Mouse (Mus musculus) hindbrain, embryonic 16.5 days (tissue): ENCODE measurements around the gene Hist1h2bb. TPM values are rescaled to one million over a fixed set of nuclear protein-coding genes. Genes with fewer than 3 reads are reported as not detected.
"Not testable (repeated sequence)": the region's sequence is repeated elsewhere in the genome, so short reads cannot be mapped to it uniquely, and the experiment has no call there.

Experiments used
- ATAC-seq: fragments of 200-750 bp; cut with Nextera tagmentation; 2 replicates; pipeline ENCODE4 v1.8.0; 2017; ENCODE audit warnings: moderate TSS enrichment, moderate library complexity
- H3K27ac ChIP-seq: fragments of 300-500 bp; sonication (generic); 2 replicates; pipeline ENCODE4 v1.5.1; 2014; ENCODE audit warnings: low read depth, mild to moderate bottlenecking, control low read depth, low read length, moderate library complexity
- H3K27me3 ChIP-seq: fragments of 300-500 bp; sonication (generic); replicated peaks from 2 replicates; pipeline ENCODE4 v1.6.1; 2014; ENCODE audit warnings: low read length; ENCODE audit not compliant: control insufficient read depth, insufficient read depth
- H3K36me3 ChIP-seq: fragments of 300-500 bp; sonication (generic); 2 replicates; pipeline ENCODE4 v1.6.1; 2014; ENCODE audit warnings: mild to moderate bottlenecking, low read length, moderate library complexity, mixed read lengths; ENCODE audit not compliant: control insufficient read depth, insufficient read depth
- H3K4me1 ChIP-seq: fragments of 300-500 bp; sonication (generic); 2 replicates; pipeline ENCODE4 v1.6.1; 2014; ENCODE audit warnings: low read depth, low read length; ENCODE audit not compliant: control insufficient read depth, insufficient read depth
- H3K4me2 ChIP-seq: fragments of 300-500 bp; sonication (generic); 2 replicates; pipeline ENCODE4 v1.6.1; 2014; ENCODE audit warnings: mild to moderate bottlenecking, low read length, control low read depth, moderate library complexity
- H3K4me3 ChIP-seq: fragments of 300-500 bp; sonication (generic); 2 replicates; pipeline ENCODE4 v1.5.1; 2014; ENCODE audit warnings: mild to moderate bottlenecking, low read length, control low read depth, moderate library complexity
- H3K9ac ChIP-seq: fragments of 300-500 bp; sonication (generic); 2 replicates; pipeline ENCODE4 v1.6.1; 2014; ENCODE audit warnings: low read depth, mild to moderate bottlenecking, control low read depth, low read length, moderate library complexity
- H3K9me3 ChIP-seq: fragments of 300-500 bp; sonication (generic); 2 replicates; pipeline ENCODE4 v1.6.1; 2014; ENCODE audit warnings: mild to moderate bottlenecking, low read length, moderate library complexity; ENCODE audit not compliant: control insufficient read depth
- WGBS: fragments of 180-500 bp; shearing (Covaris S2); extraction: QIAGEN DNeasy Blood & Tissue Kit; methylation state at CpG from one replicate; pipeline ENCODE4 v1.1.7; 2014; 5-methylcytosine and 5-hydroxymethylcytosine counted together
- microRNA-seq: library from miRNA; unstranded; fragments of <30 nt; microRNA quantifications from one replicate; pipeline ENCODE4, GENCODE M21; 2017
- polyA plus RNA-seq: library from polyadenylated mRNA; unstranded; fragments of >200 nt; fragmentation: Nextera tagmentation; extraction: Ambion mirVana; gene quantifications from 2 replicates; pipeline ENCODE4 v1.2.1, GENCODE M21; 2015

Hist1h2bb gene
- polyA plus RNA-seq, 1 experiment from 2014 or later = 0.66 TPM

GRCm38 (mm10) chr13:23766772-23767171, 20.2 kb downstream of the Hist1h2bb start:
- H3K27me3 ChIP-seq = no peaks in the 10 kb centered on the region
- no peak overlapping the region for H3K9ac ChIP-seq
- no peak overlapping the region for H3K4me2 ChIP-seq
- no peaks in the 10 kb centered on the region for H3K9me3 ChIP-seq
- H3K27ac ChIP-seq = no peak overlapping the region
- no peak for ATAC-seq
- H3K4me3 ChIP-seq = no peak overlapping the region
- no peaks in the 10 kb centered on the region for H3K36me3 ChIP-seq
- peaks cover 7% of the 10 kb centered on the region for H3K4me1 ChIP-seq

- Histone ChIP-seq H3K36me3 (no peaks in the 10 kb centered on the region), H3K4me1 (peaks cover 9% of the 10 kb centered on the region), H3K4me3 (no peak overlapping the region), H3K4me2 (no peak overlapping the region), H3K27ac (no peak overlapping the region), H3K9me3 (no peaks in the 10 kb centered on the region), H3K27me3 (no peaks in the 10 kb centered on the region), H3K9ac (no peak overlapping the region)
- no peak for ATAC-seq
- 56% methylated on average over 5 of the region's 5 CpGs for WGBS
Measured at GRCm38 (mm10) chr13:23768834-23769397, 22.4 kb downstream of the Hist1h2bb start.

- not testable (repeated sequence) for H3K27me3 ChIP-seq, H3K4me1 ChIP-seq, ATAC-seq, H3K9ac ChIP-seq, H3K27ac ChIP-seq, H3K36me3 ChIP-seq, H3K4me2 ChIP-seq, H3K4me3 ChIP-seq, H3K9me3 ChIP-seq
- WGBS = 90% methylated on average over 2 of the region's 2 CpGs
Measured at GRCm38 (mm10) chr13:23769613-23770012, 23.1 kb downstream of the Hist1h2bb start, which contains the start of gene Trim38. Trim38 (plus strand) TSS chr13:23769913.

GRCm38 (mm10) chr13:23772561-23773313, 26.2 kb downstream of the Hist1h2bb start:
- Histone ChIP-seq H3K4me1 (peaks cover 3% of the 10 kb centered on the region; the same call in 1 of the 2 replicates), H3K27ac (no peak overlapping the region), H3K36me3 (no peaks in the 10 kb centered on the region), H3K4me3 (peak overlapping the region; percentile 17; the same call in 1 of the 2 replicates), H3K9ac (no peak overlapping the region), H3K4me2 (peak overlapping the region; percentile 52), H3K9me3 (no peaks in the 10 kb centered on the region), H3K27me3 (no peaks in the 10 kb centered on the region)
- peak; percentile 92 for ATAC-seq
- WGBS = 25% methylated on average over 21 of the region's 21 CpGs

- Histone ChIP-seq H3K4me1 (no peaks in the 10 kb centered on the region), H3K9me3 (no peaks in the 10 kb centered on the region), H3K27ac (no peak overlapping the region), H3K27me3 (no peaks in the 10 kb centered on the region), H3K9ac (no peak overlapping the region), H3K36me3 (no peaks in the 10 kb centered on the region), H3K4me3 (no peak overlapping the region), H3K4me2 (no peak overlapping the region)
- no peak for ATAC-seq
- 94% methylated on average over 7 of the region's 7 CpGs for WGBS
Measured at GRCm38 (mm10) chr13:23778339-23778738, 31.8 kb downstream of the Hist1h2bb start.

- no peak overlapping the region for H3K4me3 ChIP-seq
- H3K4me2 ChIP-seq = no peak overlapping the region
- H3K4me1 ChIP-seq = no peaks in the 10 kb centered on the region
- no peaks in the 10 kb centered on the region for H3K36me3 ChIP-seq
- H3K27me3 ChIP-seq = no peaks in the 10 kb centered on the region
- no peaks in the 10 kb centered on the region for H3K9me3 ChIP-seq
- H3K9ac ChIP-seq = no peak overlapping the region
- WGBS = 93% methylated on average over 4 of the region's 4 CpGs
- H3K27ac ChIP-seq = no peak overlapping the region
- ATAC-seq = no peak
Measured at GRCm38 (mm10) chr13:23779025-23779424, 32.5 kb downstream of the Hist1h2bb start.

GRCm38 (mm10) chr13:23792520-23792919, 46.0 kb downstream of the Hist1h2bb start:
- Histone ChIP-seq H3K27ac (no peak overlapping the region), H3K36me3 (no peaks in the 10 kb centered on the region), H3K4me3 (no peak overlapping the region), H3K4me1 (no peaks in the 10 kb centered on the region), H3K4me2 (no peak overlapping the region), H3K27me3 (no peaks in the 10 kb centered on the region), H3K9me3 (no peaks in the 10 kb centered on the region), H3K9ac (no peak overlapping the region)
- 44% methylated on average over 2 of the region's 2 CpGs for WGBS
- peak; percentile 73; the same call in 1 of the 2 replicates for ATAC-seq

Small RNA genes within 50 kb of the gene (microRNA-seq; reads per million reads assigned to microRNA genes)
- not detected for gene Gm44314
- not detected for gene Gm44484

Other genes starting within 250 kb of the Hist1h2bb start
- 2.6 and 2.7 TPM in 2 replicates for gene Hist1h4h, start 215.7 kb upstream of the Hist1h2bb start, polyA plus RNA-seq
- gene Hist1h2af, start 212.8 kb upstream of the Hist1h2bb start, polyA plus RNA-seq = not detected in 2 replicates
- gene Hist1h3g, start 211.3 kb upstream of the Hist1h2bb start, polyA plus RNA-seq = 0.66 TPM in 1 of 2 replicates, not detected in the other
- gene Hist1h2bh, start 203.3 kb upstream of the Hist1h2bb start, polyA plus RNA-seq = 0.16 and 0.29 TPM in 2 replicates
- not detected in 2 replicates for gene Hist1h3f, start 202.7 kb upstream of the Hist1h2bb start, polyA plus RNA-seq
- gene Hist1h4f, start 195.1 kb upstream of the Hist1h2bb start, polyA plus RNA-seq = 0.59 TPM in 1 of 2 replicates, not detected in the other
- gene Hist1h1d, start 193.5 kb upstream of the Hist1h2bb start, polyA plus RNA-seq = 0.07 and 0.10 TPM in 2 replicates
- gene Hist1h3e, start 184.4 kb upstream of the Hist1h2bb start, polyA plus RNA-seq = 0.85 and 0.97 TPM in 2 replicates
- gene Hist1h2ae, start 175.5 kb upstream of the Hist1h2bb start, polyA plus RNA-seq = 9.4 and 14.5 TPM in 2 replicates
- 0.79 and 1.4 TPM in 2 replicates for gene Hist1h2bg, start 175.3 kb upstream of the Hist1h2bb start, polyA plus RNA-seq
- 0.44 and 0.67 TPM in 2 replicates for gene Hist1h2bf, start 172.5 kb upstream of the Hist1h2bb start, polyA plus RNA-seq
- 0.57 and 1.3 TPM in 2 replicates for gene Hist1h2ad, start 172.4 kb upstream of the Hist1h2bb start, polyA plus RNA-seq
- gene Hist1h3d, start 171.0 kb upstream of the Hist1h2bb start, polyA plus RNA-seq = 0.85 and 1.3 TPM in 2 replicates
- gene Hist1h4d, start 165.1 kb upstream of the Hist1h2bb start, polyA plus RNA-seq = 27.6 and 30.0 TPM in 2 replicates
- 1.0 and 1.1 TPM in 2 replicates for gene Hist1h2be, start 125.6 kb upstream of the Hist1h2bb start, polyA plus RNA-seq
- gene Hist1h1e, start 124.2 kb upstream of the Hist1h2bb start, polyA plus RNA-seq = 4.0 and 5.0 TPM in 2 replicates
- 0.26 and 0.30 TPM in 2 replicates for gene Hist1h2ac, start 62.8 kb upstream of the Hist1h2bb start, polyA plus RNA-seq
- gene Hist1h2bc, start 62.5 kb upstream of the Hist1h2bb start, polyA plus RNA-seq = 20.4 and 24.8 TPM in 2 replicates
- not detected in 2 replicates for gene Hist1h1t, start 50.9 kb upstream of the Hist1h2bb start, polyA plus RNA-seq
- 2.0 and 2.5 TPM in 2 replicates for gene Hist1h4c, start 48.3 kb upstream of the Hist1h2bb start, polyA plus RNA-seq
- 5.4 and 6.7 TPM in 2 replicates for gene Hfe, start 35.9 kb upstream of the Hist1h2bb start, polyA plus RNA-seq
- 8.6 and 10.8 TPM in 2 replicates for gene Hist1h1c, start 7.9 kb upstream of the Hist1h2bb start, polyA plus RNA-seq
- gene Hist1h3c, start 1.1 kb upstream of the Hist1h2bb start, polyA plus RNA-seq = 0.70 and 1.2 TPM in 2 replicates
- 3.7 and 6.8 TPM in 2 replicates for gene Hist1h2ab, start 4.4 kb downstream of the Hist1h2bb start, polyA plus RNA-seq
- gene Hist1h3b, start 5.5 kb downstream of the Hist1h2bb start, polyA plus RNA-seq = 1.7 and 2.7 TPM in 2 replicates
- gene Hist1h4b, start 10.3 kb downstream of the Hist1h2bb start, polyA plus RNA-seq = 1.1 TPM in 1 of 2 replicates, not detected in the other
- gene Hist1h4a, start 14.5 kb downstream of the Hist1h2bb start, polyA plus RNA-seq = not detected in 2 replicates
- 0.89 and 1.2 TPM in 2 replicates for gene Hist1h3a, start 15.7 kb downstream of the Hist1h2bb start, polyA plus RNA-seq
- gene Hist1h1a, start 16.9 kb downstream of the Hist1h2bb start, polyA plus RNA-seq = 0.44 TPM in 1 of 2 replicates, not detected in the other
- 0.07 TPM in 1 of 2 replicates, not detected in the other for gene Trim38, start 23.2 kb downstream of the Hist1h2bb start, polyA plus RNA-seq
- gene Slc17a2, start 60.3 kb downstream of the Hist1h2bb start, polyA plus RNA-seq = not detected in 2 replicates
- not detected in 2 replicates for gene Slc17a3, start 92.7 kb downstream of the Hist1h2bb start, polyA plus RNA-seq
- not detected in 2 replicates for gene Slc17a1, start 121.0 kb downstream of the Hist1h2bb start, polyA plus RNA-seq
- not detected in 2 replicates for gene Slc17a4, start 168.3 kb downstream of the Hist1h2bb start, polyA plus RNA-seq
- gene Hist1h2ba, start 187.4 kb downstream of the Hist1h2bb start, polyA plus RNA-seq = not detected in 2 replicates
- gene Hist1h2aa, start 187.7 kb downstream of the Hist1h2bb start, polyA plus RNA-seq = not detected in 2 replicates
- 0.68 and 1.7 TPM in 2 replicates for gene Scgn, start 244.5 kb downstream of the Hist1h2bb start, polyA plus RNA-seq